Mouse (Mus musculus) lung, adult 2 months (tissue): ENCODE measurements around the gene Hp1bp3. TPM values are rescaled to one million over a fixed set of nuclear protein-coding genes. Genes with fewer than 3 reads are reported as not detected.
A peak's percentile ranks its signal among the peaks of the same experiment; 100 is the strongest.

Experiments
- DNase-seq: peaks from one replicate; pipeline ENCODE4 v3.0.0; 2022
- H3K4me1 ChIP-seq: fragments of 200-500 bp; 2 replicates; pipeline ENCODE4 v1.6.1; 2011; ENCODE audit warnings: low read length; ENCODE audit not compliant: control insufficient read depth, insufficient read depth
- H3K4me3 ChIP-seq: fragments of 200-500 bp; replicated peaks from 2 replicates; pipeline ENCODE3; 2011; ENCODE audit warnings: low read depth, mild to moderate bottlenecking, control low read depth, low read length; ENCODE audit errors: extremely low read depth
- CTCF ChIP-seq: fragments of 200-500 bp; IDR thresholded peaks from 2 replicates; pipeline ENCODE4 v1.5.1; 2011; ENCODE audit warnings: mild to moderate bottlenecking, low read length, control low read depth; ENCODE audit not compliant: insufficient read depth
- POLR2A ChIP-seq: fragments of 200-500 bp; IDR thresholded peaks from 2 replicates; pipeline ENCODE4 v1.6.1; 2011; ENCODE audit warnings: low read depth, mild to moderate bottlenecking, control low read depth, low read length, borderline replicate concordance; ENCODE audit errors: extremely low read depth
- WGBS: fragments of 180-500 bp; shearing (Covaris S2); methylation state at CpG from one replicate; pipeline ENCODE4 v1.1.7; 2018; 5-methylcytosine and 5-hydroxymethylcytosine counted together
- polyA plus RNA-seq: library from polyadenylated mRNA; depleted of rRNA; stranded (reverse); fragments of >200 nt; gene quantifications from 2 replicates; pipeline ENCODE4 v1.2.3, GENCODE M21; 2012

Gene Hp1bp3
- polyA plus RNA-seq, 1 experiment = 78.4 TPM

GRCm38 (mm10) chr4:138219331-138219730 lies 3.2 kb downstream of the Hp1bp3 start:
- no peak for DNase-seq
- TF ChIP-seq POLR2A = no peak
- TF ChIP-seq CTCF = no peak
- H3K4me3 ChIP-seq = no peak overlapping the region
- 65% methylated on average over 5 of the region's 5 CpGs for WGBS
- peaks cover 17% of the 10 kb centered on the region for H3K4me1 ChIP-seq

GRCm38 (mm10) chr4:138220761-138221160 lies 4.7 kb downstream of the Hp1bp3 start:
- TF ChIP-seq POLR2A (no peak), CTCF (no peak)
- Histone ChIP-seq H3K4me1 (peaks cover 13% of the 10 kb centered on the region; the same call in 1 of the 2 replicates), H3K4me3 (no peak overlapping the region)
- DNase-seq = no peak
- 61% methylated on average over 7 of the region's 7 CpGs for WGBS

GRCm38 (mm10) chr4:138221406-138221805 lies 5.3 kb downstream of the Hp1bp3 start:
- Histone ChIP-seq H3K4me1 (peaks cover 12% of the 10 kb centered on the region; the same call in 1 of the 2 replicates), H3K4me3 (no peak overlapping the region)
- no peak for DNase-seq
- WGBS = 72% methylated on average over 5 of the region's 5 CpGs
- TF ChIP-seq CTCF (no peak), POLR2A (no peak)

- 69% methylated on average over 5 of the region's 5 CpGs for WGBS
- TF ChIP-seq CTCF (no peak), POLR2A (no peak)
These were observed 6.3 kb downstream of the Hp1bp3 start for GRCm38 (mm10) chr4:138222396-138222795.

GRCm38 (mm10) chr4:138223623-138224022 lies 7.5 kb downstream of the Hp1bp3 start:
- WGBS = 61% methylated on average over 10 of the region's 10 CpGs
- no peak for DNase-seq
- Histone ChIP-seq H3K4me3 (no peak overlapping the region), H3K4me1 (peaks cover 6% of the 10 kb centered on the region; the same call in 1 of the 2 replicates)
- TF ChIP-seq POLR2A (no peak), CTCF (no peak)

More at GRCm38 (mm10) chr4:138222396-138222795, 6.3 kb downstream of the Hp1bp3 start:
- Histone ChIP-seq H3K4me3 (no peak overlapping the region), H3K4me1 (peaks cover 12% of the 10 kb centered on the region; the same call in 1 of the 2 replicates)
- DNase-seq = no peak

GRCm38 (mm10) chr4:138246756-138247665 lies 30.9 kb downstream of the Hp1bp3 start:
- no peak for TF ChIP-seq POLR2A
- TF ChIP-seq CTCF = no peak
- Histone ChIP-seq H3K4me1 (0 out of 2 replicates have a peak, but pooled peaks cover 4% of the 10 kb centered on the region), H3K4me3 (no peak overlapping the region)
- WGBS = 69% methylated on average over 27 of the region's 27 CpGs
- DNase-seq = no peak

GRCm38 (mm10) chr4:138250088-138250960 lies 34.2 kb downstream of the Hp1bp3 start, which contains the start of the genes Sh2d5 and Kif17:
TSS of gene Sh2d5 (plus strand) at chr4:138250403.
TSS of gene Kif17 (plus strand) at chr4:138250435.
- TF ChIP-seq POLR2A (no peak), CTCF (no peak)
- Histone ChIP-seq H3K4me3 (peak within 1 kb of the TSS; percentile 37), H3K4me1 (0 out of 2 replicates have a peak, but pooled peaks cover 4% of the 10 kb centered on the region)
- WGBS = 2% methylated on average over 59 of the region's 74 CpGs
- peak; percentile 60 for DNase-seq

- no peak for DNase-seq
- WGBS = 1% methylated on average over 14 of the region's 14 CpGs
These were observed 35.7 kb downstream of the Hp1bp3 start for GRCm38 (mm10) chr4:138251819-138252218.

GRCm38 (mm10) chr4:138252231-138252630 lies 36.1 kb downstream of the Hp1bp3 start:
- no peak for TF ChIP-seq CTCF
- no peak for TF ChIP-seq POLR2A
- 33% methylated on average over 5 of the region's 5 CpGs for WGBS
- Histone ChIP-seq H3K4me3 (no peak overlapping the region), H3K4me1 (0 out of 2 replicates have a peak, but pooled peaks cover 4% of the 10 kb centered on the region)
- DNase-seq = no peak

More at GRCm38 (mm10) chr4:138251819-138252218, 35.7 kb downstream of the Hp1bp3 start:
- peak overlapping the region; percentile 20 for H3K4me3 ChIP-seq
- no peak for TF ChIP-seq POLR2A
- no peak for TF ChIP-seq CTCF
- 0 out of 2 replicates have a peak, but pooled peaks cover 4% of the 10 kb centered on the region for H3K4me1 ChIP-seq
